Mouse (Mus musculus) cerebral cortex, adult 2 months (tissue): ENCODE data around the gene Rprd1b.

ENCODE experiments used
- WGBS: fragments of 180-500 bp; shearing (Covaris S2); methylation state at CpG from one replicate; pipeline ENCODE4 v1.1.7; 2018; 5-methylcytosine and 5-hydroxymethylcytosine counted together

Rprd1b gene

DNA sequence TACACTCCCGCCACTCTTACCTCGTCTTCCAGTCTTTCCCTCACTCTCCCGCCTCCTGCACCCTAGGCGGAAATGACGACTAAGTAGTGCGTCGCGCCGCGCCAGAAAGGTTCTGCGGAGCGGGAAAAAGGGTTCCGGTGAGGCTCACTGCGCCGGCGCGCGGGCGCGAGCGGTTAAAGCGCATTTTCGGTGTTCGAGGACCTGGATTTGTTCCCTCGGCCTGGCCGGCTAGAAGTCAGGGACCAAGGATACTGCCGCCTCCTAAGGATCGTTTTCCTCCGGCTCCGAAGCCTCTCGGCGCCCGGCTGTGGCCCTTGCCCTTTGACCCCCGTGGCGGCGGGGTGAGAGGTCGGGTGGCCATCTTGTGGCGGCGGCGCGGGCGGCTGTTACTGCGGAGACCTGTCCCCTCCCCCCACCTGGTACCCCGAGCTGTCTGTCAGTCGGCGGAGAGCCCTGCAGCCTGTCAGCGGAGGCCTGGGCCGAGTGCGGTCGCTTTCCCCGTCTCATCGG is at the start of gene Rprd1b, which contains the start of gene Tti1:
Rprd1b (plus strand) TSS at position 144 of the 510 bp plus-strand sequence.
Tti1 (minus strand) TSS at position 80 of the 510 bp plus-strand sequence.
- under 1% methylated on average over 52 of the region's 52 CpGs for WGBS

DNA sequence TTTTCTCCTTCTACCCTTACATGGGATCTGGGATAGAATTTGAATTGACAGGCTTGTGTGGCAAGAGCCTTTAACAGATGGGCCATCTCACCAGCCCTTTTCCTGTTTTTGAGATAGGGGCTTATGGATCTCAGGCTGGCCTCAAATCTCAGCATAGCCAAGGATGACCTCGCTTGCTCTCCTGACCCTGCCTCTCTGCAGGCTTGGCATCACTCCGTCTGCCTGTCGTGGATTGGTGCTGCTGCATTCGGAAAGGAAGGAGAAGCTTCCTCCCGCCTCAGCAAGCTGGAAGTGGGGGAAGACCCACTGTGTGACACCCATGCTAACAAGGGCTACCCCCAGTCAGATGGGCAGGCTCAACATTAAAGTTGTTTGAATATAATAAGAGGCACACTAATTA is 49.1 kb upstream of the Rprd1b start:
- 56% methylated on average over 5 of the region's 5 CpGs for WGBS

DNA sequence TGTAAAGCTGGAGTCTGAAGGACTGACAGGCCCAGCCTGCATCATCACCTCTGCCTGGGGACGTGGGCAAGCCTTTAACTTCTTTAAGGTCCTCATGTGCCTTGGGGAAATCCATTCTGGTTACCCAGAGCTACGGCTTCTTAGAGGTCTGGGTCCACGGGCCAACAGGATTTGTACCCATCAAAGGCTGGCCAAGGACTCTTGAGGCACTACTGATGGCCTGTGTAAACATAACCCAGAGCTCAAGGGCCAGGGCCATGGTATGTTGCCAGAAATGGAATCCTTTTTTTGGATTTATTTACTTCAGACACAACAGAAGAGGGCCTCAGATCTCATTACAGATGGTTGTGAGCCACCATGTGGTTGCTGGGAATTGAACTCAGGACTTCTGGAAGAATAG is 45.6 kb upstream of the Rprd1b start:
- 95% methylated on average over 3 of the region's 3 CpGs for WGBS

DNA sequence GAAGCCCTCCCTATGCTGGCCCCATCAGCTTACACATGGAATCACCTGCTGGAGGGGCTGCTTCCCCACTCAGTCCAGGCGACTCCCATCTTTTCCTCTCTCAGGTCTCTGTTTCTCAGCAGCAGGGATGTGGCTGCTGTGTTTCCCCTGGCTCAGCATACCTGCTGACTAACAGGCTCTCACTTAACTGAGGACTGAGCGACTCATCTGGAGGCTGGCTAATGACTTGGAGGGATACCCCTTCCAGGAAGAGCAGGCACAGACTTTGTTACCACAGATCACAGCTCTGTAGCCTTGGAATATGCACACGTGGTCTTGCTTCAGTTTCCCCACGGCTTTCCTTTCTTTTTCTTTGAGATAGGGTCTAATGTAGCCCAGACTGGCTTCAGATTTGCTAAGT is 45.0 kb upstream of the Rprd1b start:
- WGBS, result 89% methylated on average over 4 of the region's 4 CpGs

DNA sequence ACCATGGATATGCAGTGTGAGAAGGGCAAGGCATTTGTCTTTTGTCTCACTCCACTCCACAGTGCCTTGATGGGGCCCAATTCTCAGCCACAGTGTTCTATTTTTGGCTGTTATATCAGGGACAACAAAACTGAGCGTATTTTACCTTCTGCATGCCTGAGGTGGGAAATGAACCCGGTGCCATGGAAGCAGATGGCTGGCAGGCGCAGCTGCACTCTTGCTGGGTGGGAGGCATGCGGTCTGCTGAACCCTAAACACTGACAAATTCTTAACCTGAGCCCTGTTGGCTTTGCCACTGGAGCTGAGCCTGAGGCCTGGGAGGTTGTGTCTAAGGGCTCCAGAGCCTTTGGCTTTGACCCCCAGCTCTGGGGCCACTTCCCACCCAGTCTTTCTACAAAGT is 42.7 kb upstream of the Rprd1b start:
- WGBS, result 49% methylated on average over 4 of the region's 4 CpGs

DNA sequence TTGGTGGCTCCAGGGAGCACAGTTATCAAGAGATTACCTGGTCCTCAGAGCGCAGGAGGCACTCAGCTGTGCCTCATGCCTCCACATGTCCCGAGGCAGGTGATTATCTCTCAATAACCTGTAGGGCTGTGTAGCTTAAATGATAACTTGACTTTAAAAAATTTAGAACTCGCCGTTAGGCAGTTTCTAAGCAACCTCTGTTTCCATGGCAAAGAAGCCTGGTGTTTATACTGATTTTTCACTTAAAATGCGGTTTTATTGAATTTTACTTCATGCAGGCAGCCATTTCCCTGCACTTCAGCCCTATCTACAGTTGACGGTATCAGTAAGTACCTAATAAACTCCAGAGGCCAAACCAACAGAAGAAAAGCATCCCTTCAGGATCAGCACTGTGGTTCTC is 42.1 kb upstream of the Rprd1b start:
- 74% methylated on average over 6 of the region's 6 CpGs for WGBS

DNA sequence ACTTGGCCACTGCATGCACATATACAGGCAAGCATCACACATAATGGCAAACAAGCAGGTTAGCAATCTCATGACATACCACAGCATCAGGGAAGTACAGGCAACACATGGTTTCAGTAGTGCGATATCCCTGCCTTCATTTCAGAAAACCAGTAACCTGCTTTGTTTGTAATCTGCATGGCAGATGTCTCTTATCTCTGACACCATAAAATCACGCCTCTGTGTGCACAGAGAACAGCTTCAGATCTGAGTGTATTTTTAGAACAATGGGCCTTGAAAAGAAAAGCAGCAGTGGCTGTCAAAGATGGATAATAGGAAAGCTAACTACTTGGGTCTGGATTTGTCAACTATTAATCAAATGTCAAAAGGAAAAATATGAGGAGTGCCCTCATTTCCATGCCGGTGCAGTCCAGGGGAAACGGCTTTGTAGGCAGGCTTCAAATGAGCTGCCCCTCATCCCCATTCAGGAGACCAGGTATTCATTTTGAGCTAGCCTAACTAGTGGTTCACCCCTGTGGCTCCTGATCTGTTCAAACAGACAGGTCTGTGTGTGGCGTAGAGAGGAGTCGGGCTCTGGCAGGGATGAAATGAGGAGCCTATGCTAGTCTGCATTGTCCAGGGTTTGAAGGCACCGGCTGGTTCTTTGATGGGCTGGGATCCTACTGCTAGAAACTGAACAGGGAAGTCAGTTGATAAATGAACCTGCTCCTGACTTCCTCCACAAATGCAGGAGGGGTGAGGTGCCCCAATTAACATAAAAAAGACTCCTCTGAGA is 39.7 kb upstream of the Rprd1b start:
- 64% methylated on average over 7 of the region's 7 CpGs for WGBS

DNA sequence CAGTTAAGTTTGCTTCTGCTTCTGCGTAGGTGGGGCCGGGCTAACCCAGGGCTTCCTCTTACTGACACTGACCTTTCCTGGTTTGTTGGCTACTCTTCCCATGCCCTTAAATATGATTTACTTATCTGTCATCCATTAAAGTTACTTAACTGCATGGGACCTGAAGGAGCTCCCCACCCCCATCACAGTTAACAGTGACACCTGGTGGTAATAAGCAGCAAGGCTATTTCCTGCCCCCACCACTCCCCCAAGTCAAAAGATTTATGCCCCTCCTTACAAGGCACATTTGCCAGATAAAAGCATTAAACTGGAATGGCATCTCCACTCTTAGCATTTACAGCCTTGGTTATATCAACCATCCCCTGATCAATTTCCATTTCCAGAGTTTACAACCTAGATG is 38.4 kb upstream of the Rprd1b start:
- 82% methylated on average over 2 of the region's 2 CpGs for WGBS

DNA sequence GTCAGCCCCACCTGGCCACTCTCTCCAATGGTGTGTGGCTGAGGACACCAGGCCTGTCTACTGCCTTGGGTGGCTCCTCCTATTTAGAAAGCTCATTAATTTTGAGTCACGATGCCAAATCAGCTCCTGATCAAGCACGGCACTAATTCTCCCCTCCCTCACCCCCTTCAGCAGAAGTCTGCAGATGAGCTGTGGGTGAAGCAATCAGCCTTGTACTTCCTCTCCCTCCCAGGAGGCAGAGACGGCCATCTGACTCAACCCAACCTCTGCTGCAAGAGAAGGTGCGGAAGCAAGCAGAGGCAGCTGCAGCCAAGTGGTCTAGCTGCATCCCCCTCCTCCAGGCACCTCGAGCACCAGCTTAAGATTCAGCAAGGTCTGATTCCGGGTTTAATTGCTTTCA is 37.3 kb upstream of the Rprd1b start:
- 62% methylated on average over 6 of the region's 6 CpGs for WGBS

DNA sequence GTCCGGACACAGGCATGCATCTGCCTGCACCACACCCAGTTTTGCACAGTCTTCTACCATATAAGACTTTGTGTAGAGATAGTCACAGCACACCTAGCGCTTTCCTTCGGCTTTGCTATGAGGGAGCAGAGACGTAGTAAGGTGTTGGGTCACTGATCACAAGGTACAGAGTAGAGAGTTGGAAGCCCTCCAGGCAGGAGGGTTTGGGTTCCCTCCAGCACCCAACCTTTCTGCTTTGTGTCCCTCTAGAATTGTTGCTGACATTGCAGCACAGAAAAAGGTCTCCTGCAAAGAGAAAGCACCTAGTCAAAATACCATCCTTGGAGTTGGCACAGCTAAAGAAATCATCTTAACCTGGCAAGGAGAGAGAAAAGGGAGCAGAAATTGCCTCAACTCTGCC is 35.8 kb upstream of the Rprd1b start:
- 98% methylated on average over 4 of the region's 4 CpGs for WGBS

DNA sequence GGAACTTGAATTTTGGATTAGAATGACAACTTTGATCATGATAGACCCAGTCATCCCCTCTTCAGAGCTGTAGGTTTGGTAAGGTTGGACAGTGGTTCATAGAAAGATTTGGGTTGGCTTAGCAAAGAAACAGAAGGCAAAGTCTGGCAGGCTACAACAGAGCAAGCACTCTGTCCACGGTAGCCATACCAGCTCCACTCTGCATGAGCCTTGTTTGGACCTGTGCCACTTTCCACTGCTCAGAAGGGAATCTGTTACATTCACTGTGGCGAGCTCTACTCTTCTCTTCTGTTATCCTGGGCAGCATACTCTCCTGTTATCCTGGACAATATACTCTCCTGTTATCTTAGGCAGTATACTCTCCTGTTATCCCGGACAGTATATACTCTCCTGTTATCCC is 29.5 kb upstream of the Rprd1b start:
- WGBS, result 53% methylated on average over 3 of the region's 3 CpGs

DNA sequence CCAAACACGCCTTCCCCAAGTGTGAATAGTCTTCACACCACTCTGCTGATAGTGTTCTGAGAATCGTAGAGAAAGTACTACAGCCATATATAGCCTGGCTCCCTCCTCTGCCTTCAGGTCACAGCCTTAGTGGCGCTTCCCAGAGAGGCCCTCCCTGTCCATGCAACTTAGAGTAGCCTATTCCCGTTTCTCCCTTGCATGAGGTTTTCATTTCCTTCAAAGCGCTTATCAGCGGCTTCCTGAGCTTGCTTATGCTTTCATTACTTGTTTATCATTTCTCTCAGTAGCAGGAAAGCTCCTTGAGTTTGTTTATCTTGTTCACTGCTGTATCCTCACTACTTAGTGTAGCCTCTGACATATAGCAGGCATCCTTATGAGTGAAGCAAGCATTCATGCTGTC is 23.7 kb upstream of the Rprd1b start:
- 83% methylated on average over 6 of the region's 6 CpGs for WGBS

DNA sequence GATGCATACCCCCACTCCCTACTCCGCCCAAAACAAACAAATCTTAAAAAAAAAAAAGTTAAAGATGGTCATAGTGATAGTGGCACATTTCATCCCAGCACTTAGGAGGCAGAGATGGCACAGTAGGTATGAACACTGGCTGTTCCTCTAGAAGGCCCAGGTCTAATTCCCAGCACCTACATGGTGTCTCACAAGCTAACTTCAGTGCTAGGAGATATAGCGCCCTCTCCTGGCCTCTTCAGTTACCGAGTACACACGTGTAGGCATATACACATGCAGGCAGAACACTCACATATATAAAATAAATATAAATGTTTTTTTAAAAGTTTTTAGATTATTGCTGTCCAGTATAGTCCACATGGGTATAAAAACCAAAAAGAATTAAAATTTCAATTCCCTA is 22.7 kb upstream of the Rprd1b start:
- 97% methylated on average over 4 of the region's 4 CpGs for WGBS

DNA sequence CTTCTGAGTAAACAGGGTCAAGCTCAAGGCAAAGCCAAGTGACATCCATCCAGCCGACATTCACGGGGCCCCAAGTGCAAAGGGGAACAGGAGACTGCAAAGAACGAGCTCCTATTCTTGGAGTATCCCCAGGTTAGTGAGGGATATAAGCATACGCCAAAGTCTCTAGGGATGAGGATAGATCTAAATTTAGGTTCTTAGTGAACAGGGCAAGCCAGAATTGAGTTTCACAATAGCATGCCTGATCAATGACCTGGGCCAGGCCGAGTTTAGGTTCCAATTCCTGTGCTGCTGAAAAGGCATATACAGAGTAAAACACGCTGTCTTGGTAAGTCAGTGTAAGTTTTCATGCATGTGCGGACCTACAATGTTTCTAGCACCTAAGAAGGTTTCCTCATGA is 18.9 kb upstream of the Rprd1b start:
- 81% methylated on average over 7 of the region's 7 CpGs for WGBS

DNA sequence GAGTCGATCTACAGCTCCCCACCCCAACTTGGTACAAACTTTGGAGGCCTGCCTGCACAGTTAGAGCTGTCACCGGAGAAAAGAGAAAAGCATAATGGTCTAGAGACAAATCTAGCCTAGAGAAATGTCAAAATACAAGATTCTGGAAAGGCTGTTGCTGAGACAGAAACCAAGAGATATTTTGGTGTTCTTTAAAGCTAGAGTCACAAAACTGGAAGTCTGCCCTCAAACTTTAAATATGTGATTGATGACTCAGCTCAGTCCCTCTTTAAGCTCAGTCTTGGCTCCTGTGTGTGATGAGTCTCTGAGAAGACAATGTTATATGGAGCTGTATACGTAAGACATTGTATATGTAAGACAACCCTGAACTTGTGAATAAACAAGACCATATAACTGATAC is 15.7 kb upstream of the Rprd1b start:
- WGBS, result 50% methylated on average over 3 of the region's 3 CpGs

DNA sequence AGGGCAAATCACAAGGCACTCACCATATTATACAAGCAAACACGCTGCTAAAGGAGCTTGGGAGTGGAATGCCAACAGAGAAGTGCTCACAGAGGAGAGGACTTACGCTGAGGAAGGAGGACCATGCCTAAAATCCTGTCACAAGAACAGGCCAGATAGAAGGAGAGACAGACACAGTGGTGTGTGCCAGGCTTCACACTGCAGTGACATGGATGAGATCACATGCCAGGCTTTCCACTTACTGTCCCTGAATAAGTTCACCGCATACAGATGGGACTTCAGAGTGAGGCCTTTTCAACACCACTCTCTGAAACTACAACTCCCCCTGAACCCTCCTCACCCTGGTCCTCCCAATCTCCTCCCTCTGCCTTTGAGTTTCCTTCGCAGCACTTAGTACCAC is 11.0 kb upstream of the Rprd1b start:
- WGBS, result 88% methylated on average over 4 of the region's 4 CpGs

DNA sequence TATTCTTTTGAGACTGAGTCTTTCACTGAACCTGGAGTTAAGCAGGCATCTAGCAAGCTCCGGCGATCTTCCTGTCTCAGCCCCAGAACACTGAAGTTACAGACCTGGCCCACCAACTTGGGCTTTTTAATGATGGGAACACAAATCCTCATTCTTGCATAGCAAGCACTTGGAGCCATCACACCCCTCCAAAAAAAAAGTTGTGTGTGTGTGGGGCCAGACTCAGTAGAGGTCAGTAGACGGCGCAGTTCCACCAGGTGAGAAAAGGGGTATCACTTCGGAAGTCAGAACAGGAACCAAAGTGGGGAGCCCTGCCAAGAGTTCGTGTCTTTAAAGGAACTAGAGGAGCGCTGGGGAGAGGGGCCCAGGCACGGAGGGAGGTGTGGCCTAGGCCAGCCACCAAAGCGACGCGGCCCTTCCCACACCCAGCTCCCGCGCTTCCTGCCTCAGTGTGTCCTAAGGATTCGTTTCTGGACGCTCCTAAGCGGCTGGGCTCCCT is 393 bp upstream of the Rprd1b start:
- WGBS, result 2% methylated on average over 16 of the region's 16 CpGs

DNA sequence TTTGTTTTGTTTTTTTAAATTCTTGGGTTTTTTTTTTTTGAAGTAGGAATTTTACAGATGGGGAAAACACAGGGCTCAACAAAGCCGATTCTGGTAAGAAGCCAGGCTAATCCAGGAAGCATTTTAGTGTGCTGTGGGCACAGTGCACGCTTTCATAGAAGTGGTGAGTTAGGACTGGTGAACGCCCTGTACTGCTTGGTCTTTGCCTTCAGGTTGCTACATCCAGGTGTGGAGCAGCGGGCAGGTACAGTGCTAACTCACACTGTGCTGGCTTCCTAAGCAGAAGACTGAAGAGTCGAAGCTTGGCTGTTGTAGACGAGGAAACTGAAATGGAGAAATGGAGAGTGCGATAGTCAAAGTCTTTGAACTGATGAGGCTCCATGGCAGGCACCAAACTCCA is 1.7 kb downstream of the Rprd1b start:
- WGBS, result 61% methylated on average over 7 of the region's 7 CpGs

DNA sequence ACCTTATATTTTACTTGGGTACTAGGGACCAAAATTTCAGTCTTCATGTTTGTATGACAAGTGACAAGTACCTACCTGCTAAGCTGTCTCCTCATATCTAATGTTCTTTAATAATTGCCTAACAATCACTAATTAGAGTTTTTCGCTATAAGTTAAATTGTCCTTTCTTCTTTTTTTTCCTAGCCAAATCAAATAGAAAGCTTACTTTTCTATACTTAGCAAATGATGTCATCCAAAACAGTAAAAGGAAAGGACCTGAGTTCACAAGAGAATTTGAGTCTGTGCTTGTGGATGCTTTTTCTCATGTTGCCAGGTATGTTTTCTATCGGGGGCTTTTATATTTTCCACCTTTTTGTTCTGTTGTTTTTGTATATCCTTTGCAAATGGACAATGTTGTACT is 7.5 kb downstream of the Rprd1b start:
- WGBS, result 74% methylated on average over 2 of the region's 2 CpGs

DNA sequence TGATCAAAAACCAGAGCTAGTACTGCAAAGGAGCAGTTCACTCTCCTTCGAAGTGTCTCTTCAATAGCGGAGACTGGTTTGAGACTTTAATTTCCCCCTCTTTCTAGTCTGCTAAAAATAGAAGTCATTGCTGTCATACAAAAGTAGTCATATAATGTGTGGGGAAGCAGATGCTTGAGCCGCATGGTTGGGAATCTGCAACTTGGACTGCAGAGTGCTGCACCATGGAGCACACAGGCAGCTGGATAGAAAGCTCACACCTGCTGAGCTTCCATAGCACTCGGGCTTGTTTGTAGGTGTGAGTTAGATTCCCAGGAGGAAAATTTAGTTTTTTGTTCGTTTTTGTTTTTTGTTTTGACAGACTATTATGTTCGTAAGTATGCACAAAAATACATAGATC is 8.1 kb downstream of the Rprd1b start:
- WGBS, result 51% methylated on average over 6 of the region's 6 CpGs

DNA sequence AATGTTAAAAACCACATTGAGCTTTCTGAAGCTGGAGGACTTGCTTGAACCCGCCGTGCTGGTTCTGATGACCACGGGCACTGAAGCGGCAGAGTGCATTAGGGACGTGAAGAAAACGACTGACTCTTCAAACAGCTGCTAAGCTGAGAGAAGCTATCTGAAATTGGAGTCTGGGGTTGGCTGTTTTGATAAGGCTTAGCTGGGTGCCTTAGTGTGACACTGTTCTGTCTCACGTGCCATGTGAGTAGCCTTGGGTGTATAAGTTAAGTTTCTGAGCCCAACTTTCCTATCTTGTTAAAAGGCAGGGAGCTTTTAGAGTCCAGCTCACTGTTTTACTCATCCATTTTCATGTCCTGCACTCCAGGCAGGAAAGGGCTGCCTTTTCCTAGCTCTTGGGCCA is 8.7 kb downstream of the Rprd1b start:
- WGBS, result 79% methylated on average over 7 of the region's 7 CpGs

DNA sequence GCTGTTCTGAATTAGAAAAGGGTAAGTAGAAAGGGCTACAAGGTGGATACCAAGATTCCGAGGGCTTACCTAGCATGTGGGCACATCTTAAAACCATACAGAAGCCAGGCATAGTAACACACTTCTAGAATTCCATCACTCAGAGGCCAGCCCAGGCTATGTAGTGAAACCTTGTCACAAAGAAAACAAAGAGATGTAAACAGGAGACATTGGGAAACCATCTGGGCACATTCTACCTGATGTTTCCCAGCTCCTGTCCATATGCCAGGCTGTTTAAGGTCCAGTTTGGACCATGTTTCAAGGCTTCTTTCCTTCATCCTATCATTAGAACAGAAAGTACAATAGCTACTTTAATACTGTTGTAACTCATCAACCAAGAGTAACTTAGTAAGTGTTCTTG is 9.3 kb downstream of the Rprd1b start:
- WGBS, result 93% methylated on average over 1 of the region's 1 CpGs

DNA sequence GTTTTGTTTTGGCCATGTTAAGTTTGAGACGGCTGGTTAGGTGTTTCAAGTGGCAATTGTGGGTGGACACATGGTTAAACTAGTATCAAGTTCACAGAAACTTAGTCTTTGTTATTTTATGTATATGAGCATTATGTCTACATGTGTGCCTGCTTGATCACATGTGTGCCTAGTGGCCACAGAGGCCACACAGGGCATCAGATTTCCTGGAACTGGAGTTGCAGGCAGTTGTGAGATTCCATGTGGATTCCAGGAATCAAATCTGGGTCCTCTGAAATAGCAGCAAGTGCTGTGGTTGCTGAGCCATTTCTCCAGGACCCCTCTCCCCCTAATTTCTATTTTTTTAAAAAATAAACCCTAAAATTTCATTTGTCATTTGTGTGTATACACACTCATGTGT is 11.4 kb downstream of the Rprd1b start:
- WGBS, result 58% methylated on average over 1 of the region's 1 CpGs

DNA sequence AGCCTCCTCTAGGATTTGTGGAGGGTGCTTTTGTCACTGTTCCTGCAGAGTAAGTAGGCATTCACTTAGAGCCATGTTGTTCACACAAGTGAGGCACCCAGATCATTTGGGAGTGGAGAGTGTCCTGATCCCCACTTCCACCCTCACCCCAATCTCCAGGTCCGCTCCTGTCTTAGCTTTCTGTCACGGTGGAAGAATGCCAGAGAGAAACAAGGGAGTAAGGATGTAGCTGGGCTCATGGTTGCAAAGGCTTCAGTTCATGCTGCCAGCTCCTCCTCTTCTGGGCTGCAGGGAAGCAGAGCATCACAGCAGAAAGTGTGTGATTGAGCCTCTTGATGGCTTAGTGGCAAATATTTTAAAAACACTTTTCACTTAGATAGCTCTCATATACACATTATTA is 12.1 kb downstream of the Rprd1b start:
- 64% methylated on average over 2 of the region's 2 CpGs for WGBS
